Mouse (Mus musculus): ENCODE data around the gene Snapc4. TPM values are rescaled to one million over a fixed set of nuclear protein-coding genes. Genes with fewer than 3 reads are reported as not detected.

Gene Snapc4
- polyA plus RNA-seq, 1 experiment from 2014 or later = 27.8 TPM

DNA sequence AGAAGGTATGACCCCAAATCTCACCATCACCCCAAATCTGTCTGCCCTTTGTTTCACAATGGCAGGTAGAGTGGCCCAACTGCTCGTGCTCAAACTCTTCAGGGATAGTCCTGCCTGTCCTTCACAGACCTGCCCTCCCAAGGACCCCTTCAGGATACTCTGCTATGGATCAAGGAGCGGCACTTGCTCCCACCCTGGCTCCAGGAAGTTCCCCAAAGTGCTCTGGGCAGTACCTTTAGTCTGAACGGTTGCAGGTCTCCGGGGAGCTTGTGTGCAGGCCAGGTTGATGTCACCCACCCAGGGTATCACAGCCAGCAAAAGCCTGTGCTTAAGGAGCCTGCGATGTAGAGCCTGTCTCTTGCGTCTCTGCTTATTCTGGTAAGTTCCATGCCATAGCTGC is 12.5 kb downstream of the Snapc4 start:
- Histone ChIP-seq H3K9ac (no peak overlapping the region), H3K4me2 (no peak overlapping the region), H3K9me3 (no peaks in the 10 kb centered on the region), H3K27me3 (no peaks in the 10 kb centered on the region), H3K4me3 (no peak overlapping the region), H3K27ac (no peak overlapping the region), H3K4me1 (replicated peaks) (no peaks in the 10 kb centered on the region), H3K36me3 (peaks cover 99% of the 10 kb centered on the region)
- 93% methylated on average over 6 of the region's 6 CpGs for WGBS
- no peak for ATAC-seq (ENCODE audit: low FRiP score)

DNA sequence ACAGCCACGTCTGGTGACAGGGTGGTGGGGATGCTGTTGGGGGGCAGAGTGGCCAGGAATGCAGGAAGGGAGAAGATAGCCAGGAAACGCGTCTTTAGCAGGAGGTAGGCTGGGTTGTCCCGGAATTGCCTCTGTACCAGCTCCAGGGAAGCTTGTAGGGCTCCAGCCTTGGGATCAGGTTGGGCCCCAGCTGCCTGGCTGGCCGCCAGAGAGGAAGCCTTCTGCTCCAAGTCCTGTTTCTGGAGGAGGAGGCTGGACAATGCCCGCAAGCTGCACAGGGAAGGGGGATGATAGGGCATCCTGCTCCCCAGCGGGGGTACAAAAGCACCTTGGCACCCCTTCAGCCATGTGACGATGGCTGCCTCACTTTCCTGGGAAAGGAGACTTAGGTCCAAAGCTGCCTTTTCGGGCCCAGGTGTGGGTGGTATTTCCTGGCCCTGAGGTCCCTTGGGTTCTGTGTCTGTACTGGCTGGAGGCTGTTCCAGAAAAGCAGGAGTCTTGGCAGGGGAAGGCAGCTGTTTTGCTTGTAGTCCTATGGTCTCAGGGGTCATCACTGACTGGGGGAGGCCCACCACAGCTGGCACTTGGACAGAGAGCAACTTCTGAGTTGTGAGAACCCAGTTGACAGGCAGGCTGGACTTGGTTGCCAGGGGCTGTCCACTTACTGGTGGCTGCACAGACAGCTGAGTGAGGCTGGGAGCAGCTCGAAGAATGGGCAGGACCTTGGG is 15.6 kb downstream of the Snapc4 start:
- no peak overlapping the region for H3K4me2 ChIP-seq
- ATAC-seq (ENCODE audit: low FRiP score) = no peak
- no peaks in the 10 kb centered on the region for H3K9me3 ChIP-seq
- no peaks in the 10 kb centered on the region for H3K27me3 ChIP-seq
- 85% methylated on average over 10 of the region's 10 CpGs for WGBS
- H3K36me3 ChIP-seq = peaks cover 75% of the 10 kb centered on the region
- H3K27ac ChIP-seq = no peak overlapping the region; the same call in 1 of the 2 replicates
- H3K9ac ChIP-seq = no peak overlapping the region
- no peak overlapping the region for H3K4me3 ChIP-seq
- H3K4me1 ChIP-seq (replicated peaks) = no peaks in the 10 kb centered on the region

DNA sequence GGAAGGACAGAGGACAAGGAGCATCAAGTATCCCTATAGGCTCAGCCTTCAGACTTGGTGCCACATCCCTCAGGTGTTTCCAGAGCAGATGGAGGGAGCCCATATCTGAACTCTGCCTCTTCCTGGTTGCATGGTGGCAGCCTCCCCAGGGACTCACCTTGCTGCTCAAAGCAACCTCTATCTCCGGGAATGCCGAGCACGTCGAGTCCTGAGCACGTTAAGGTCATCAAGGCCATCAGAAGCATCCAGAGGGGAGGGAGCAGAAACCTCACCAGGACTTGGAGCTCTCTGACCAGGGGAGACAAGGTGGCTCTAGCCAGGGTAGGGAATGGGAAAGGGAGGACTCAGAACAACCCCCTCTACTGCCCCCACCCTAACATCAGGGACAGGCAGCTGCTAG is 17.0 kb downstream of the Snapc4 start:
- no peaks in the 10 kb centered on the region for H3K27me3 ChIP-seq
- H3K4me3 ChIP-seq = no peak overlapping the region
- H3K27ac ChIP-seq = no peak overlapping the region
- H3K9ac ChIP-seq = no peak overlapping the region
- WGBS = 98% methylated on average over 5 of the region's 5 CpGs
- peaks cover 61% of the 10 kb centered on the region for H3K36me3 ChIP-seq
- H3K4me1 ChIP-seq (replicated peaks) = no peaks in the 10 kb centered on the region
- ATAC-seq (ENCODE audit: low FRiP score) = no peak
- no peak overlapping the region for H3K4me2 ChIP-seq
- H3K9me3 ChIP-seq = no peaks in the 10 kb centered on the region

- H3K27ac ChIP-seq = no peak overlapping the region
- no peak overlapping the region for H3K4me3 ChIP-seq
- ATAC-seq (ENCODE audit: low FRiP score) = no peak
- H3K9ac ChIP-seq = no peak overlapping the region
- no peaks in the 10 kb centered on the region for H3K9me3 ChIP-seq
- WGBS = 87% methylated on average over 5 of the region's 5 CpGs
- no peaks in the 10 kb centered on the region for H3K4me1 ChIP-seq (replicated peaks)
- no peaks in the 10 kb centered on the region for H3K27me3 ChIP-seq
- H3K36me3 ChIP-seq = peaks cover 56% of the 10 kb centered on the region
- no peak overlapping the region for H3K4me2 ChIP-seq
Observed at GRCm38 (mm10) chr2:26362991-26363390, 17.5 kb downstream of the Snapc4 start.

DNA sequence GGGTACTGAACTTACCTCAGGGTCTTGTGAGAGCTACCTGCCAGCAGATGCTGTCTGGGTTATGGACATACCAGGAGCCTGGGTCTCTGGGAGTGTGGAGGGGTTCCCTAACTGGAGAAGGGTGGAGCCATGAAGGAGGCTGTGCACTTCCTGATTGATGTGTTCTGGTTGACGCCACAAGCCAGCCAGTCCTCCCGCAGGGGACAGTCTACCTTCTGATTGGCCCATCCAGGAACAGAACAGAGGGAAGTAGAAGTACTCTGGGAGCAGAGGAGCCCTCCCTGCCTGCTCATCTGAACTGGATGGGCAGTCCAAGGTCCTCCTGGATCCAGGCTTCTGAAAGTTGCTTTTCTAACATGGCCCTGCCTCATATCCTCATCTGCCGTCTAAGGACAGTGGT is 19.7 kb downstream of the Snapc4 start, which contains the start of gene Card9:
Card9 (minus strand) TSS at position 147 of the 400 bp plus-strand sequence.
- 52% methylated on average over 3 of the region's 3 CpGs for WGBS
- ATAC-seq (ENCODE audit: low FRiP score) = no peak
- Histone ChIP-seq H3K9ac (no peak within 1 kb of the TSS), H3K27ac (no peak within 1 kb of the TSS), H3K4me2 (no peak within 1 kb of the TSS), H3K4me1 (replicated peaks) (0 out of 2 replicates have a peak, but pooled peaks cover 4% of the 10 kb centered on the region), H3K9me3 (no peaks in the 10 kb centered on the region), H3K36me3 (peaks cover 37% of the 10 kb centered on the region), H3K4me3 (no peak within 1 kb of the TSS), H3K27me3 (no peaks in the 10 kb centered on the region)

DNA sequence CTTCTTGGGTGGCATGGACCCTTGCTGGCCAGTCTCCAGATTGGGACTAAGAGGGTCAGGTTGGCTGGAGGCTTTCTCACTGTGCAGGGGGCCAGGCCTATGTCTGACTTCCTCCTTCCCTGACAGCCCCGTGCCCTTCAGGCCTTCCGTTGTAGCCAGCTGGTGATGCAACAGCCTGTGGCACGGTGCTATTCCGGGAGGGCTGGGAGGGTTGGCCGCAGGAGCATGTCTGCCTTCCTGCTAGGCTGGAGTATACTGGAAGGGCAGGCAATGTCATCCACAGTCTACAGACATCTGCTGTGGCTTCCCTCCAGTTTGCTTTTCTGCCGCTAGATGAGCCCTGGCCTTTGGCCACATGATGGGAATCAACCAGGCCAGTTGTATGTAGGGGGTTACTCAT is 20.5 kb downstream of the Snapc4 start:
- ATAC-seq (ENCODE audit: low FRiP score) = no peak
- H3K9me3 ChIP-seq = no peaks in the 10 kb centered on the region
- WGBS = 88% methylated on average over 6 of the region's 6 CpGs

DNA sequence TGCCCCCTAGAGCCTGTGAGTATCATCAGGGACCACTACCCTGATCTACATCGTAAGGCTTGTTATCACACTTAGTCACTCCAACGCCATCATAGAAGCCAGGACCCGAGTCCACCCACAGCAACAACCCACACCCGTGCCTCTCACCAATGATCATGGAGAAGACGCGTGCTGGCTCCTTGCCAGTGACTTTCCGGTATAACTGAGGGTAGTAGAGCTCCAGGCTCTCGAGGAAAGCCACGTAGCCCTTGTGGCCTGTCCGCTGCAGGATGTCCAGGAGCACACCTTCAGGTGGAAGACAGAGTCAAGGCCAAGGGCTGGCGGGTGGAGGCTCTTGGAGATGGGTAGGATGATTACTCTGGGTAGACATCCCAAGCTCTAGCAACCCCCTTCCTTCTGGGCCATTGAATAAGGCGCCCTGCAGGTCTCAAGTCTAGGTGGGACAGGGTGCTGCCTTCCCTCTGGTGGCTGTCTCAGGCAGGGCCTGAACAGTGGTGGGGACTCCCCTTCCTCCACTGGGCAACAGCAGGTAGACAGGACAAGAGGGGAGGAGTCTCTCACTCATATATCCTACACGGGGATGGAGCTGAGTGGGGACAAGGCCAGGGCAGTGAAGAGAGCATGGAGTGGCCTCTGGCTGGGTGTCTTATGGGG is 21.7 kb downstream of the Snapc4 start:
- Histone ChIP-seq H3K4me2 (no peak overlapping the region), H3K9ac (no peak overlapping the region), H3K4me1 (replicated peaks) (peaks cover 9% of the 10 kb centered on the region), H3K27me3 (no peaks in the 10 kb centered on the region), H3K27ac (no peak overlapping the region), H3K9me3 (no peaks in the 10 kb centered on the region), H3K36me3 (peaks cover 18% of the 10 kb centered on the region), H3K4me3 (no peak overlapping the region)
- WGBS = 91% methylated on average over 13 of the region's 13 CpGs
- no peak for ATAC-seq (ENCODE audit: low FRiP score)

More for the DNA sequence above, 20.5 kb downstream of the Snapc4 start:
- 0 out of 2 replicates have a peak, but pooled peaks cover 8% of the 10 kb centered on the region for H3K4me1 ChIP-seq (replicated peaks)
- no peak overlapping the region for H3K27ac ChIP-seq
- H3K4me3 ChIP-seq = no peak overlapping the region
- no peak overlapping the region for H3K4me2 ChIP-seq
- no peak overlapping the region for H3K9ac ChIP-seq
- H3K36me3 ChIP-seq = peaks cover 29% of the 10 kb centered on the region
- no peaks in the 10 kb centered on the region for H3K27me3 ChIP-seq

GRCm38 (mm10) chr2:26357484-26357883 is 23.0 kb downstream of the Snapc4 start:
- H3K9me3 ChIP-seq = no peaks in the 10 kb centered on the region
- H3K4me1 ChIP-seq (replicated peaks) = peaks cover 22% of the 10 kb centered on the region
- peak overlapping the region; percentile 24; the same call in 1 of the 2 replicates for H3K9ac ChIP-seq
- ATAC-seq (ENCODE audit: low FRiP score) = no peak
- H3K27ac ChIP-seq = no peak overlapping the region
- 58% methylated on average over 15 of the region's 15 CpGs for WGBS
- no peaks in the 10 kb centered on the region for H3K27me3 ChIP-seq
- H3K4me3 ChIP-seq = no peak overlapping the region
- peaks cover 4% of the 10 kb centered on the region for H3K36me3 ChIP-seq
- H3K4me2 ChIP-seq = no peak overlapping the region

GRCm38 (mm10) chr2:26356678-26357077 is 23.8 kb downstream of the Snapc4 start:
- Histone ChIP-seq H3K4me2 (no peak overlapping the region), H3K4me3 (no peak overlapping the region), H3K9me3 (no peaks in the 10 kb centered on the region), H3K36me3 (0 out of 2 replicates have a peak, but pooled peaks cover 4% of the 10 kb centered on the region), H3K27ac (no peak overlapping the region), H3K9ac (peak overlapping the region; percentile 24; the same call in 1 of the 2 replicates), H3K27me3 (no peaks in the 10 kb centered on the region), H3K4me1 (replicated peaks) (peaks cover 23% of the 10 kb centered on the region)
- 81% methylated on average over 7 of the region's 7 CpGs for WGBS
- no peak for ATAC-seq (ENCODE audit: low FRiP score)

DNA sequence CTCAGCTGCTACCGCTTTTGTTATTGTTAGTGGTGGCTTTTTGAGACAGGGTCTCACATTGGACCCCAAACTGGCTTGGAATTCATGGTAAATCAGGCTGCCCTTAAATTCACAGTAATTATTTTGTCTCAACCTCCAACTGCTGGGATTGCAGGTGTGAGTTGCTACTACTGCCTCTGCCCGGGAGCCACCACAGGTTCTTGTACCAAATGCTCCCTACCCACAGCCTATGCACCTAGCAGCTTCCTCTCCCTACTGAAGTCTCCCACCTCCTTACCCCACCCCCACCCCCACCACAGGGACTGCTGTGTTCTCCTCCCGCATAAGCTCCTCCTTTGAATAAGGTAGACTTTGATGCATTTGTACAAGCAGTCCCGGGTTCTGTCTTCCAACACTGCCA is 24.2 kb downstream of the Snapc4 start:
- ATAC-seq (ENCODE audit: low FRiP score) = no peak
- WGBS = 86% methylated on average over 4 of the region's 4 CpGs
- Histone ChIP-seq H3K4me2 (no peak overlapping the region), H3K36me3 (0 out of 2 replicates have a peak, but pooled peaks cover 4% of the 10 kb centered on the region), H3K9ac (no peak overlapping the region; the same call in 1 of the 2 replicates), H3K4me1 (replicated peaks) (peaks cover 25% of the 10 kb centered on the region), H3K9me3 (no peaks in the 10 kb centered on the region), H3K27ac (no peak overlapping the region), H3K27me3 (no peaks in the 10 kb centered on the region), H3K4me3 (no peak overlapping the region)

DNA sequence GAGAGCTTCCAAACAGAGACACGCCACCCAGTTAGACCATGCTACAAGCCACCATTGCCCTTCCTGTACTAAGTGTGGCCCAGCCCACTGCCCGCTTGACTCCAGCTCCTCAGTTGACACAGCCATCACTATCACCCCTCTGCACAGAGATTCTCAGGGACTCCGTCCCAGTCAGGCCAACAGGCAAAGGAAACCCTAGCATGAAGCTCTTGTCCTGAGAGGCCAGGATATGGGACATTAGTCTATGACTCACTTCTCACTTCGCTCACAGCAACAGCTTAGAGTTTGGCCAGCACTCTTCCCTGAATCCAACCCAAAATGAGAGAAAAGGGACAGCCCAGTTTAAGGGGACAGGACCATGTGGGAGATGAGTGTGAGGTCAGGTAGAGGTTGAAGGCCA is 26.1 kb downstream of the Snapc4 start:
- Histone ChIP-seq H3K27me3 (no peaks in the 10 kb centered on the region), H3K9me3 (no peaks in the 10 kb centered on the region), H3K4me1 (replicated peaks) (peaks cover 38% of the 10 kb centered on the region), H3K9ac (no peak overlapping the region), H3K36me3 (peaks cover 15% of the 10 kb centered on the region), H3K4me2 (no peak overlapping the region), H3K4me3 (no peak overlapping the region), H3K27ac (no peak overlapping the region)
- no peak for ATAC-seq (ENCODE audit: low FRiP score)
- 92% methylated on average over 4 of the region's 4 CpGs for WGBS

DNA sequence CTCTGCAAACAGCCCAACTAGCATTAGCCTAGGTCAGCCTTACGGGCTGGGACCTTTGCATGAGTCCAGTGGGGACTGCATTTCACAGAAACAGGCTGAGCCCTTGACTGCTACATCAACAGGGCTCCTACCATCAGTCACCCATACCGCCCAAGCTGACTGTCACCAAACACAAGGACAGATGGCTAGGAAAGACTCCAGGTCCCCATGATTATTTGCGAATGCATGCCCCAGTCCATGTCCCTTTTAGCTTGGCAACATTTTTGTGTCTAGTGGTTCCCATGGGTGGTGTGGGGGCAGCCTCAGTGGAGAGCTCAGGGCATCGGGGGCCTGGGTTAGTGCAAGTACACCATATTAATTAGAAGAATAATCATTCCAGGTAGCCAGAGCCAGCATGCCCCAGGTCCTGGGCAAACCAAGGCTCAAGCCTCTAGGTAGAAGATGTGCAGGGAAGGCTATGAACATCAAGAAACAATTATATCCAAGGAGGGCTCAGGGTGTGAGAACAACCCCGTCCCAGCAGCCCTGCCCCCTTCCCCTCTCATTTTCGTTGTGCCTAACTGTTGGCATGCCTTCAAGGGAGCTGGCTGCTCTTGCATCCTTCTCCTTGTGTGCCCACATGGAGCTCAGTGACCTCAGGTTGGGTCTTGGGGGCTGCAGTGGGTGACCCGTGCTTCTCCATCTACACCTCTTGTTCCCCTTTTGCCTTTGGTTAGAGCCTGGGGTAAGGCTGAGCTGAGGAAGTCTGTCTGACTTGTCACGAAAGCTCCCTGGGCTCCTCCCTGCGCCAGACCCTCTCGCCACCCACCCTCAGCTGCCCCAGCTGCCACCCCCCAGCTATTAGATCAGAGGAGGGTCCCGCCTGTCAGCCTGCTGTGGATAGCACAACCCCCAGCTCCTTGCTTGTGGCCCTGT is 27.1 kb downstream of the Snapc4 start:
- H3K4me2 ChIP-seq = peak overlapping the region; percentile 79
- no peaks in the 10 kb centered on the region for H3K27me3 ChIP-seq
- peaks cover 26% of the 10 kb centered on the region for H3K36me3 ChIP-seq
- WGBS = 89% methylated on average over 11 of the region's 11 CpGs
- H3K27ac ChIP-seq = no peak overlapping the region
- no peaks in the 10 kb centered on the region for H3K9me3 ChIP-seq
- H3K4me3 ChIP-seq = peak overlapping the region; percentile 64
- H3K4me1 ChIP-seq (replicated peaks) = peaks cover 38% of the 10 kb centered on the region
- H3K9ac ChIP-seq = peak overlapping the region; percentile 86
- no peak for ATAC-seq (ENCODE audit: low FRiP score)

All from hindbrain, embryonic 13.5 days (tissue).